Mouse (Mus musculus): ENCODE data around the gene Agpat3.

The Agpat3 gene

DNA sequence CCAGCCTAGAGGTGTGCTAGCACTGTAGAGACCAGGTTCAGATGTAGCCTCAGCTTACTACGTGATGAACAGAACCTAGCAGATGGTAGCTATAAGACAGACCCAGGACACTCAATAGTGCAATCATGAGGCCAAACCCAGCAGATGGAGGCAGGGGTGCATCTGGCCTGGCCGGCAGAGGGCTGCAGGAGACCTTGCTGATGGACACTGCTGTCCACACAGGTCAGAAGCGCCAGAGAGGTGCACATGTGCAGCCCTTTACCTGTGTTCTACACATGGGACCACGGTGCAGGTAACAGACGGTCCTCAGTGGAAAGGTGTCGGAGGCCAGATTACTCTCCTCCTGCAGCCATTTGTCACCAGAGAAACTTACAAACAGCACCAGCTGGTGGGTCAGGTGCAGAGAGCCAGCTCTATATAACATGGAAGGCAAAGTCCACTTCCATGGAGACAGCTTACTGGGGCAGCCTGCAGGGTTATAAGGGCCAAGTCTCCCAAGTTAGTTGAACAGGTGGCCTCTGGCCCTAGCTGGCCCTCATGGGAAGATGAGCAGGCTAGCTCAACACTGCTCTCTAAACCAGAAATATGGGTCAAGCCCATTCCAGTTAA is 27.6 kb downstream of the Agpat3 start:
- no peak for DNase-seq (ENCODE audit: low spot score in 2 of 2)

DNA sequence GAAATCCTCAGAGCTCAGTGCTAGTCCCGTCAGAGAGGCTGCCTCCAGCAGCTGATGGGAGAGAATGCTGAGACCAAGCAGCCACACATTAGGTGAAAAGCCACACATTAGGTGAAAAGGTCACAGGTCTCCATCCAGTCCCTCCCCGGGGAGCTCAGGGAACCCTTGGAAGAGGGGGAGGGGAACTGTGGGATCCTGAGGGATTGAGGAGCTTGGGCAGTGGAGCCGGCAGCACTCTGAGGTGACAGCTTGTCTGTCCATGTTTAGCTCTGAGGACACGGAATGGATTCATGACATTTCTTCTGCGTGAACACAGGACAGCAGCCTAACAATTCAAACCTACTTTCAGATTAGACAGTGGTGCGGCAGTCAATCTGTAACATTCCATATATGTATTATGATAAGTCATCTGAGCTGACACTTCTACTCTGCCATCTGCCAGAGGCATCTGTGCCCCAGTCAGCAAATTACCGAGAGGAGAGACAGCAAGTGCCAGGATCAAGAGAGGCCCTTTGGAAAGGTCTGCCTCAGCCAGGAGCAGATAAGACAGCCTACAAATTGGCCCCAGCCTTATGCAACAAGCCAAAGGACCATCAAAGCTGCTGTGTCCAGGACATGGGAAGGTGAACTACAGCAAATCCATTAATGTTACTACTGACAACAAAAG is 28.9 kb downstream of the Agpat3 start:
- no peak for DNase-seq (ENCODE audit: low spot score in 2 of 2)

DNA sequence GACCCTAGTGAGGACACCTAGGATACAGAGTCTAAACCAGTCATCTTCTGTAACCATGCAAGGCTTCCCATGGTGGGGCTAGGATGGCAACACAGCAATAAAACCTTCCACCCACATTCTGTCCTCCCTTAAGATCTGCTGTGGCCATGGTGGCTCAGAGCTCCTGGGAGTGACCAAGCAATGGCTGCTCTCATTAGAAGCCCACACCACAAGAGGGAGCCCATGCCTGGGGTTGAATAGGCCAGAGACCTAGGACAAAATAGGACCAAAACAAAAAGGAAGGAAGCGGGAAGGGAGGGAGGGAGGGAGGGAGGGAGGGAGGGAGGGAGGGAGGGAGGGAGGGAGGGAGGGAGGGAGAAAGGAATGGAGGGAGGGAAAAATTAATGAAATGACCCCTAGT is 29.5 kb downstream of the Agpat3 start:
- DNase-seq (ENCODE audit: low spot score in 2 of 2), result no peak

- no peak for DNase-seq (ENCODE audit: low spot score in 2 of 2)
Observed at GRCm38 (mm10) chr10:78321133-78321757, 31.0 kb downstream of the Agpat3 start.

GRCm38 (mm10) chr10:78320526-78320925 is 31.8 kb downstream of the Agpat3 start:
- no peak for DNase-seq (ENCODE audit: low spot score in 2 of 2)

DNA sequence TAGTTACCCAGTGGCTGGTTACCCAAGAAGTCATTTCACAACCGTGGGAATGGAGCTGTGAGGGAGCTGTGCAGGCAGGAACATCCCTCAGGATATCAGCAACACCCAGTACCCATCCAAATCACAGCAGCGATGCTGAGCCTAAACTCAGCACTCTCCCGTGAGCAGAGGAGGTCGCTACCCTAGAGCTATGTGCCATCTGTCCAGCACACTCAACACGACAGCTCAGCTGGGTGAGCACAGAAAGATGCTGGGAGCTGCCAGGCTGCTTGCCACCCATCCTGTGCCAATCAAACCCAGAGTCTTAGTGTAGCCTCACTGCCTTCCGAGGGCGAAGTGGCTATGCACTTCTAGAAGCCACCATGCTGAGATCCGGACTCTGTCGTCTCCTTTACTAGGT is 32.3 kb downstream of the Agpat3 start:
- no peak for DNase-seq (ENCODE audit: low spot score in 2 of 2)

GRCm38 (mm10) chr10:78317270-78317923 is 34.9 kb downstream of the Agpat3 start:
- no peak for DNase-seq (ENCODE audit: low spot score in 2 of 2)

- no peak for DNase-seq (ENCODE audit: low spot score in 2 of 2)
Observed at GRCm38 (mm10) chr10:78316228-78317087, 35.8 kb downstream of the Agpat3 start.

GRCm38 (mm10) chr10:78315145-78315544 is 37.1 kb downstream of the Agpat3 start:
- no peak for DNase-seq (ENCODE audit: low spot score in 2 of 2)

DNA sequence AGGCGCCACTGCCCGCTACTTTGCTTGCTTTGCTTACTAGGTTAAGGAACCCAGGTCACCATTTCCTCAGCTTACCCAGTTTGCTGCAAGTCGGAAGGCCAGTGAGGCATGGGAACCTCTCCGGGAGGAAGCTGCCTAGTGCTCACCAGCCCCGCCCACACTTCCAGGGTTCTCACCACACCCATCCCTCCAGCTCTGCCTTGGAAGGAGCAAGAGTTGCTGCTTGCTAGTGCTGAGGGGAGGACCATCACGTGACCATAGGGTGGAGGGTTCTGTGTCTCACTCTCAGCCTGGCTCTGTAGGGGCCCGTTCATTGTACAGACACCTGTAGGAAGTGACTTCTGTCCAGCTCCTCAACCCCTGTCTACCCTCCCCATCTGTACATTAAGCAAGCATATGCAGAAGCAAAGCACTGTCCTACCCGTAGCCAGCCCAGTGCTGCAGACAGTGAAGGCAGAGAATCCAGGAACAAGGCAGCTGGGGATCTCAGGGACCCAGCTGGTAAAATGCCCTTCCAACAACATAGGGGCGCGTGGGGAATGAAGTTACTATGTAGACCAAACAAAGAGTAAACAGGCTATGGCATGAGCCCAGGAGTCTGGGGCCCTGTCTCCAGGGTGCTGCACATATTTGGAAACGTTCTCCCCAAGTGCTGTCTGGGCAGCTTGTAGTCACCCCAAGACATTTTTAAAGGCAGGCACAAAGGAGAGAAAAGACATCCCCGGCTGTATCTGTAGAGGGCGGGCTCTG is 40.2 kb downstream of the Agpat3 start:
- DNase-seq (ENCODE audit: low spot score in 2 of 2), result no peak

DNA sequence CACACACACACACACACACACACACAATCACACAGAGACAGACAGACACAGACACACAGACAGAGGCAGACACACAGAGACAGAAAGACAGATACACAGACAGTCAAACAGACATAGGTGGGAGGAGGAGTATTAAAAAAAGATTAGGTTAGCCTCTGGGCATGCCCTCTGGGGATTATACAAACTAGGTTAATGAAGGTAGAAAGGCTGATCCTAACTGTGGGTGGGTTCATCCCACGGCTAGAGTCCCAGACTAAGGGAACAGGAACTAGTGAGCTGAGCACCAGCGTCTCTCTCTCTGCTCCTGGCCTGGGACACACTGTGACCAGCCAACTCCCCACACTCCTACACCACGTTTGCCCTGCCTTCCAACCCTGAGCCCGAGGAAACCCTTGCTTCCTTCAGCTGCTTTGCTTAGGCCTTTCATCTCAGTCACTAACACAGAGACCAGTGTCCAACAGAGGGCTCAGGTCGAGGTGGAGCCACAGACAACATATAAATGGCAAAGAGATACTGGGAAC is 41.5 kb downstream of the Agpat3 start:
- DNase-seq (ENCODE audit: low spot score in 2 of 2), result no peak

DNA sequence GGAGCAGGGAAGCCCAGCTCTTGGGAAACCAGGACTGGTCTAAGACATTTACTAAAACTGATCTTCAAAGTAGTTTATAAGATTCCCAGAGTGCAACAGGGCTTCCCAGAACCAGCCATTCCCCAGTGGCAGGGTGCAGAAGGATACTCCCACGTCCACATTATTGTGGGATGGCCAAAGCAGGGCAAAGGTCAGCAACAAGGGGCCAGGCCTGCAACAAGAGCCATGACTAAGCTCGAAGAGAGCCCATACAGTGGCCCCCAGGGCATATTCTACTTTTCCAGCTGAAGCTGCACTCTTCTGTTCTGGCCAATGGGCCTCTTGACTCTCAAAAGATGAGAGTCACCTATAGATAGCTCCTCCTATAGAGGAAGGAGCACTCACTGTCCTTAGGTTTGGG is 43.7 kb downstream of the Agpat3 start:
- no peak for DNase-seq (ENCODE audit: low spot score in 2 of 2)

GRCm38 (mm10) chr10:78307391-78307790 is 44.9 kb downstream of the Agpat3 start:
- no peak for DNase-seq (ENCODE audit: low spot score in 2 of 2)

- DNase-seq (ENCODE audit: low spot score in 2 of 2), result no peak
Observed at GRCm38 (mm10) chr10:78306027-78306426, 46.3 kb downstream of the Agpat3 start.

DNA sequence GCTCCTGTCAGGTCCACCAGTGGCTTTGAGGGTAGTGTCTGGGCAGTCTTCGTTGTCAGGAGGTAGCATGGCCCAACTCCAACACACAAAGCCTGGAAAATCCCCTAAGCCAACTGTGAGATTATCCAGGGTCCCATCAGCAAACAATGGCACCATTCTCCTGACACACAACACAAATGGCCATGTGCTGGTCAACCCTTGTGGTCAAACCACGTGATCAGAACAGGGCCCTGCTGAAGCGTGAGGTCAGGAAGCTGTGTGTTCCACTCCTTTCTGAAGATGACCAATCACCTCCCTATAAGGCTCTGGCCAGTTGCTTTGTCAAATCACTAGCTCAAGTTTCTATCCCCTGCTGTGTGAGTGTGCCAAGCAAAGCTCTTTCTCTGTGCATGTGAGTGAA is 47.3 kb downstream of the Agpat3 start:
- no peak for DNase-seq (ENCODE audit: low spot score in 2 of 2)

- no peak for DNase-seq (ENCODE audit: low spot score in 2 of 2)
Observed at GRCm38 (mm10) chr10:78303675-78304074, 48.6 kb downstream of the Agpat3 start.

- DNase-seq (ENCODE audit: low spot score in 2 of 2), result no peak
Observed at GRCm38 (mm10) chr10:78300061-78300460, 52.2 kb downstream of the Agpat3 start.

- DNase-seq (ENCODE audit: low spot score in 2 of 2), result peak; percentile 46 to 49
Observed at GRCm38 (mm10) chr10:78298651-78299644, 53.3 kb downstream of the Agpat3 start.
